Mouse (Mus musculus): ENCODE measurements around the gene Nlgn1. TPM values are rescaled to one million over a fixed set of nuclear protein-coding genes. Genes with fewer than 3 reads are reported as not detected.
"Not testable (repeated sequence)": the region's sequence is repeated elsewhere in the genome, so short reads cannot be mapped to it uniquely, and the experiment has no call there.

The Nlgn1 gene
- total and polyA plus RNA-seq, 3 experiments = 0.04 TPM; not detected in 2

- H3K79me2 ChIP-seq (replicated peaks; ENCODE audit: control insufficient read depth, insufficient read depth, low read length) = no peaks in the 10 kb centered on the region
- WGBS = 80% methylated on average over 4 of the region's 4 CpGs
- no peaks in the 10 kb centered on the region for H3K4me1 ChIP-seq (ENCODE audit: control insufficient read depth, insufficient read depth, low read length)
- DNase-seq = no peak
- TF ChIP-seq CTCF (IDR thresholded peaks at IDR 0.05) (no peak), EP300 (IDR thresholded peaks at IDR 0.05; ENCODE audit: insufficient read depth, low read depth, low read length) (no peak), POLR2A (IDR thresholded peaks at IDR 0.05; ENCODE audit: insufficient read depth, low read depth, low read length) (no peak)
- intact Hi-C loops (cut with DNase I) = no loop called here
- no peak overlapping the region for H3K4me3 ChIP-seq
- no peak overlapping the region for H3K27ac ChIP-seq
- H3K36me3 ChIP-seq (ENCODE audit: control insufficient read depth, insufficient read depth, low read length) = no peaks in the 10 kb centered on the region
- H3K27me3 ChIP-seq (ENCODE audit: control insufficient read depth, insufficient read depth, low read length) = no peaks in the 10 kb centered on the region
- no peak overlapping the region for H3K9ac ChIP-seq (ENCODE audit: low read depth, low read length)
Measured at GRCm38 (mm10) chr3:25645895-25646691, 686.2 kb downstream of the Nlgn1 start.

- intact Hi-C loops (cut with DNase I) = no loop called here
- Histone ChIP-seq H3K9ac (ENCODE audit: low read depth, low read length) (no peak overlapping the region), H3K4me1 (ENCODE audit: control insufficient read depth, insufficient read depth, low read length) (no peaks in the 10 kb centered on the region), H3K79me2 (replicated peaks; ENCODE audit: control insufficient read depth, insufficient read depth, low read length) (no peaks in the 10 kb centered on the region), H3K4me3 (no peak overlapping the region), H3K36me3 (ENCODE audit: control insufficient read depth, insufficient read depth, low read length) (no peaks in the 10 kb centered on the region), H3K27ac (no peak overlapping the region), H3K27me3 (ENCODE audit: control insufficient read depth, insufficient read depth, low read length) (no peaks in the 10 kb centered on the region)
- DNase-seq = no peak
- WGBS = 88% methylated on average over 2 of the region's 2 CpGs
- no peak for TF ChIP-seq EP300 (IDR thresholded peaks at IDR 0.05; ENCODE audit: insufficient read depth, low read depth, low read length)
- TF ChIP-seq POLR2A (IDR thresholded peaks at IDR 0.05; ENCODE audit: insufficient read depth, low read depth, low read length) = no peak
- no peak for TF ChIP-seq CTCF (IDR thresholded peaks at IDR 0.05)
Measured at GRCm38 (mm10) chr3:25629198-25629597, 703.1 kb downstream of the Nlgn1 start.

- H3K27ac ChIP-seq = no peak overlapping the region
- H3K79me2 ChIP-seq (replicated peaks; ENCODE audit: control insufficient read depth, insufficient read depth, low read length) = no peaks in the 10 kb centered on the region
- H3K27me3 ChIP-seq (ENCODE audit: control insufficient read depth, insufficient read depth, low read length) = no peaks in the 10 kb centered on the region
- no peak for DNase-seq
- TF ChIP-seq CTCF (IDR thresholded peaks at IDR 0.05) (no peak), EP300 (IDR thresholded peaks at IDR 0.05; ENCODE audit: insufficient read depth, low read depth, low read length) (no peak), POLR2A (IDR thresholded peaks at IDR 0.05; ENCODE audit: insufficient read depth, low read depth, low read length) (no peak)
- H3K9ac ChIP-seq (ENCODE audit: low read depth, low read length) = no peak overlapping the region
- intact Hi-C loops (cut with DNase I) = no loop called here
- WGBS = 57% methylated on average over 1 of the region's 1 CpGs
- H3K4me3 ChIP-seq = no peak overlapping the region
- no peaks in the 10 kb centered on the region for H3K4me1 ChIP-seq (ENCODE audit: control insufficient read depth, insufficient read depth, low read length)
- no peaks in the 10 kb centered on the region for H3K36me3 ChIP-seq (ENCODE audit: control insufficient read depth, insufficient read depth, low read length)
Measured at GRCm38 (mm10) chr3:25606597-25606996, 725.7 kb downstream of the Nlgn1 start.

GRCm38 (mm10) chr3:25597513-25597912 lies 734.7 kb downstream of the Nlgn1 start:
- no peaks in the 10 kb centered on the region for H3K27me3 ChIP-seq (ENCODE audit: control insufficient read depth, insufficient read depth, low read length)
- no peak for TF ChIP-seq CTCF (IDR thresholded peaks at IDR 0.05)
- TF ChIP-seq POLR2A (IDR thresholded peaks at IDR 0.05; ENCODE audit: insufficient read depth, low read depth, low read length) = no peak
- TF ChIP-seq EP300 (IDR thresholded peaks at IDR 0.05; ENCODE audit: insufficient read depth, low read depth, low read length) = no peak
- no peak overlapping the region for H3K27ac ChIP-seq
- DNase-seq = no peak
- no peak overlapping the region for H3K9ac ChIP-seq (ENCODE audit: low read depth, low read length)
- no peaks in the 10 kb centered on the region for H3K79me2 ChIP-seq (replicated peaks; ENCODE audit: control insufficient read depth, insufficient read depth, low read length)
- intact Hi-C loops (cut with DNase I) = no loop called here
- no peaks in the 10 kb centered on the region for H3K36me3 ChIP-seq (ENCODE audit: control insufficient read depth, insufficient read depth, low read length)
- no peaks in the 10 kb centered on the region for H3K4me1 ChIP-seq (ENCODE audit: control insufficient read depth, insufficient read depth, low read length)
- WGBS = 68% methylated on average over 5 of the region's 5 CpGs
- no peak overlapping the region for H3K4me3 ChIP-seq

- Histone ChIP-seq H3K4me1 (ENCODE audit: control insufficient read depth, insufficient read depth, low read length) (no peaks in the 10 kb centered on the region), H3K27me3 (ENCODE audit: control insufficient read depth, insufficient read depth, low read length) (no peaks in the 10 kb centered on the region), H3K4me3 (no peak overlapping the region), H3K79me2 (replicated peaks; ENCODE audit: control insufficient read depth, insufficient read depth, low read length) (no peaks in the 10 kb centered on the region), H3K36me3 (ENCODE audit: control insufficient read depth, insufficient read depth, low read length) (no peaks in the 10 kb centered on the region), H3K27ac (no peak overlapping the region), H3K9ac (ENCODE audit: low read depth, low read length) (no peak overlapping the region)
- 70% methylated on average over 5 of the region's 5 CpGs for WGBS
- no peak for DNase-seq
- TF ChIP-seq CTCF (IDR thresholded peaks at IDR 0.05) (no peak), POLR2A (IDR thresholded peaks at IDR 0.05; ENCODE audit: insufficient read depth, low read depth, low read length) (no peak), EP300 (IDR thresholded peaks at IDR 0.05; ENCODE audit: insufficient read depth, low read depth, low read length) (no peak)
- intact Hi-C loops (cut with DNase I) = no loop called here
Measured at GRCm38 (mm10) chr3:25575526-25575925, 756.7 kb downstream of the Nlgn1 start.

GRCm38 (mm10) chr3:25574840-25575239 lies 757.4 kb downstream of the Nlgn1 start:
- no peak for TF ChIP-seq POLR2A (IDR thresholded peaks at IDR 0.05; ENCODE audit: insufficient read depth, low read depth, low read length)
- no peak for TF ChIP-seq CTCF (IDR thresholded peaks at IDR 0.05)
- TF ChIP-seq EP300 (IDR thresholded peaks at IDR 0.05; ENCODE audit: insufficient read depth, low read depth, low read length) = no peak
- Histone ChIP-seq H3K27ac (no peak overlapping the region), H3K9ac (ENCODE audit: low read depth, low read length) (no peak overlapping the region), H3K27me3 (ENCODE audit: control insufficient read depth, insufficient read depth, low read length) (no peaks in the 10 kb centered on the region), H3K79me2 (replicated peaks; ENCODE audit: control insufficient read depth, insufficient read depth, low read length) (no peaks in the 10 kb centered on the region), H3K4me1 (ENCODE audit: control insufficient read depth, insufficient read depth, low read length) (no peaks in the 10 kb centered on the region), H3K36me3 (ENCODE audit: control insufficient read depth, insufficient read depth, low read length) (no peaks in the 10 kb centered on the region), H3K4me3 (no peak overlapping the region)
- DNase-seq = no peak
- intact Hi-C loops (cut with DNase I) = no loop called here
- WGBS = 81% methylated on average over 3 of the region's 3 CpGs

GRCm38 (mm10) chr3:25558513-25558912 lies 773.7 kb downstream of the Nlgn1 start:
- H3K9ac ChIP-seq (ENCODE audit: low read depth, low read length); H3K27me3 ChIP-seq (ENCODE audit: control insufficient read depth, insufficient read depth, low read length); DNase-seq; H3K36me3 ChIP-seq (ENCODE audit: control insufficient read depth, insufficient read depth, low read length); H3K79me2 ChIP-seq (replicated peaks; ENCODE audit: control insufficient read depth, insufficient read depth, low read length); intact Hi-C loops (cut with DNase I); H3K4me3 ChIP-seq; H3K27ac ChIP-seq; H3K4me1 ChIP-seq (ENCODE audit: control insufficient read depth, insufficient read depth, low read length): not testable (repeated sequence)
- 89% methylated on average over 1 of the region's 1 CpGs for WGBS

- H3K27ac ChIP-seq; H3K79me2 ChIP-seq (replicated peaks; ENCODE audit: control insufficient read depth, insufficient read depth, low read length); DNase-seq; H3K27me3 ChIP-seq (ENCODE audit: control insufficient read depth, insufficient read depth, low read length); H3K36me3 ChIP-seq (ENCODE audit: control insufficient read depth, insufficient read depth, low read length); H3K4me3 ChIP-seq; H3K4me1 ChIP-seq (ENCODE audit: control insufficient read depth, insufficient read depth, low read length); intact Hi-C loops (cut with DNase I); H3K9ac ChIP-seq (ENCODE audit: low read depth, low read length): not testable (repeated sequence)
- WGBS = 92% methylated on average over 6 of the region's 7 CpGs
Measured at GRCm38 (mm10) chr3:25549097-25549496, 783.2 kb downstream of the Nlgn1 start.

GRCm38 (mm10) chr3:25524236-25524635 lies 808.0 kb downstream of the Nlgn1 start:
- intact Hi-C loops (cut with DNase I) = not testable (repeated sequence)
- WGBS = 48% methylated on average over 2 of the region's 3 CpGs

More at GRCm38 (mm10) chr3:25524236-25524635, 808.0 kb downstream of the Nlgn1 start:
- H3K27me3 ChIP-seq (ENCODE audit: control insufficient read depth, insufficient read depth, low read length); DNase-seq; H3K27ac ChIP-seq; H3K4me1 ChIP-seq (ENCODE audit: control insufficient read depth, insufficient read depth, low read length); H3K9ac ChIP-seq (ENCODE audit: low read depth, low read length); H3K36me3 ChIP-seq (ENCODE audit: control insufficient read depth, insufficient read depth, low read length); H3K4me3 ChIP-seq; H3K79me2 ChIP-seq (replicated peaks; ENCODE audit: control insufficient read depth, insufficient read depth, low read length): not testable (repeated sequence)
